Mouse (Mus musculus) skeletal muscle tissue, adult 2 months (tissue): ENCODE data around the gene Cbx4.

ENCODE experiments used
- DNase-seq: peaks from one replicate; pipeline ENCODE4 v3.0.0-alpha.2; 2012; ENCODE audit warnings: low read depth, low spot score

Cbx4 gene

GRCm38 (mm10) chr11:119085279-119086062, 550 bp downstream of the Cbx4 start:
- no peak for DNase-seq

- no peak for DNase-seq
Observed at GRCm38 (mm10) chr11:119084446-119085278, 1.4 kb downstream of the Cbx4 start.

- no peak for DNase-seq
Observed at GRCm38 (mm10) chr11:119083724-119084445, 2.1 kb downstream of the Cbx4 start.

- DNase-seq, result no peak
Observed at GRCm38 (mm10) chr11:119082638-119083599, 3.1 kb downstream of the Cbx4 start.

- no peak for DNase-seq
Observed at GRCm38 (mm10) chr11:119081839-119082637, 4.0 kb downstream of the Cbx4 start.

- no peak for DNase-seq
Observed at GRCm38 (mm10) chr11:119081148-119081838, 4.7 kb downstream of the Cbx4 start.

GRCm38 (mm10) chr11:119080461-119081147, 5.4 kb downstream of the Cbx4 start:
- no peak for DNase-seq

GRCm38 (mm10) chr11:119079445-119079837, 6.6 kb downstream of the Cbx4 start:
- DNase-seq, result no peak

- DNase-seq, result no peak
Observed at GRCm38 (mm10) chr11:119078691-119079444, 7.2 kb downstream of the Cbx4 start.

GRCm38 (mm10) chr11:119077755-119078154, 8.3 kb downstream of the Cbx4 start:
- DNase-seq, result no peak

- no peak for DNase-seq
Observed at GRCm38 (mm10) chr11:119075805-119076204, 10.2 kb downstream of the Cbx4 start.

GRCm38 (mm10) chr11:119073876-119074433, 12.1 kb downstream of the Cbx4 start:
- DNase-seq, result no peak

- DNase-seq, result no peak
Observed at GRCm38 (mm10) chr11:119072986-119073385, 13.0 kb downstream of the Cbx4 start.

GRCm38 (mm10) chr11:119072239-119072638, 13.8 kb downstream of the Cbx4 start:
- no peak for DNase-seq

- DNase-seq, result no peak
Observed at GRCm38 (mm10) chr11:119066841-119067240, 19.2 kb downstream of the Cbx4 start.

GRCm38 (mm10) chr11:119059256-119059655, 26.8 kb downstream of the Cbx4 start:
- no peak for DNase-seq

- no peak for DNase-seq
Observed at GRCm38 (mm10) chr11:119058041-119058995, 27.7 kb downstream of the Cbx4 start.
